Mouse (Mus musculus) ES-Bruce4 (cell line): ENCODE measurements around the gene Kcnj3.

Source experiments
- CTCF ChIP-seq: IDR thresholded peaks from one replicate; pipeline ENCODE4 v1.8.1; 2011; ENCODE audit warnings: low read depth, low read length
- POLR2A ChIP-seq: IDR thresholded peaks from one replicate; pipeline ENCODE4 v1.8.1; 2011; ENCODE audit warnings: low read length; ENCODE audit not compliant: insufficient read depth

- no peak for TF ChIP-seq POLR2A
- no peak for TF ChIP-seq CTCF
These were observed 11.5 kb downstream of the Kcnj3 start for GRCm38 (mm10) chr2:55447298-55447697.
